ENCODE assay signal across 20 mouse cellular contexts in genomic region chr10:40368516-40368915, GRCm38 (mm10). TPM values are rescaled to one million over a fixed set of nuclear protein-coding genes. Genes with fewer than 3 reads are reported as not detected.
A peak's percentile ranks its signal among the peaks of the same experiment; 100 is the strongest.
DNase-seq lines count a peak whose midpoint lies in the region; ATAC-seq and TF ChIP-seq lines count a peak whose summit lies in the region.
"Had no signal": no experiment of that assay in that cellular context is flagged by ENCODE, and none has a peak within 500 bp of the region (broad histone marks: within the 10 kb centered on the region; RNA-seq: fewer than 3 reads in every experiment).

No protein-coding gene starts in this region.

- no peak for TF ChIP-seq CTCF in intestine, postnatal 0 days (IDR thresholded peaks at IDR 0.05; ENCODE audit: low read depth)

- H3K36me3 ChIP-seq in embryonic facial prominence, embryonic 10.5 days (replicated peaks), result no peaks in the 10 kb centered on the region
- H3K36me3 ChIP-seq in embryonic facial prominence, embryonic 14.5 days (ENCODE audit: control insufficient read depth, insufficient read depth, low read length), result no peaks in the 10 kb centered on the region
- no peaks in the 10 kb centered on the region for H3K36me3 ChIP-seq in limb, embryonic 12.5 days
- no peaks in the 10 kb centered on the region for H3K36me3 ChIP-seq in intestine, postnatal 0 days (ENCODE audit: control insufficient read depth, insufficient read depth)
- H3K36me3 ChIP-seq: forebrain, embryonic 15.5 days; heart, embryonic 15.5 days; hindbrain, embryonic 13.5 days had no signal

- no peaks in the 10 kb centered on the region for H3K27me3 ChIP-seq in embryonic facial prominence, embryonic 10.5 days (replicated peaks; ENCODE audit: low read depth, poor library complexity, severe bottlenecking)
- H3K27me3 ChIP-seq in embryonic facial prominence, embryonic 14.5 days (replicated peaks; ENCODE audit: control insufficient read depth, insufficient read depth, low read length), result no peaks in the 10 kb centered on the region
- no peaks in the 10 kb centered on the region for H3K27me3 ChIP-seq in limb, embryonic 12.5 days
- H3K27me3 ChIP-seq in intestine, postnatal 0 days (replicated peaks; ENCODE audit: control insufficient read depth, insufficient read depth, low read length), result no peaks in the 10 kb centered on the region
- H3K27me3 ChIP-seq: forebrain, embryonic 15.5 days; heart, embryonic 15.5 days; hindbrain, embryonic 13.5 days had no signal

- ATAC-seq in embryonic facial prominence, embryonic 14.5 days (ENCODE audit: low read depth), result no peak
- peak; percentile 62; the same call in 1 of the 2 replicates for ATAC-seq in limb, embryonic 12.5 days (ENCODE audit: insufficient number of reproducible peaks, insufficient read depth, low FRiP score, low TSS enrichment, low read depth)
- no peak for ATAC-seq in intestine, postnatal 0 days
- ATAC-seq: forebrain, embryonic 15.5 days; hindbrain, postnatal 0 days had no signal

- peak overlapping the region; percentile 19 for H3K27ac ChIP-seq in embryonic facial prominence, embryonic 10.5 days (replicated peaks)
- peak overlapping the region; percentile 58; the same call in 1 of the 2 replicates for H3K27ac ChIP-seq in embryonic facial prominence, embryonic 14.5 days (replicated peaks; ENCODE audit: low read depth, low read length)
- peak overlapping the region; percentile 75; the same call in 1 of the 2 replicates for H3K27ac ChIP-seq in limb, embryonic 12.5 days
- no peak overlapping the region for H3K27ac ChIP-seq in intestine, postnatal 0 days (ENCODE audit: low read depth, low read length)
- H3K27ac ChIP-seq: forebrain, embryonic 15.5 days; heart, adult 2 months; heart, embryonic 15.5 days; hindbrain, embryonic 13.5 days; hindbrain, postnatal 0 days had no signal

- no peak overlapping the region for H3K4me3 ChIP-seq in embryonic facial prominence, embryonic 10.5 days
- H3K4me3 ChIP-seq in embryonic facial prominence, embryonic 14.5 days (ENCODE audit: low read depth, low read length), result no peak overlapping the region
- H3K4me3 ChIP-seq in limb, embryonic 12.5 days (replicated peaks), result no peak overlapping the region
- no peak overlapping the region for H3K4me3 ChIP-seq in intestine, postnatal 0 days (ENCODE audit: low read depth, low read length)
- H3K4me3 ChIP-seq: erythroblast, embryonic 14.5 days; forebrain, embryonic 15.5 days; heart, adult 2 months; heart, embryonic 15.5 days; hindbrain, embryonic 13.5 days had no signal

- no peak overlapping the region for H3K4me2 ChIP-seq in embryonic facial prominence, embryonic 14.5 days (ENCODE audit: low read depth, low read length)
- no peak overlapping the region for H3K4me2 ChIP-seq in limb, embryonic 12.5 days
- no peak overlapping the region for H3K4me2 ChIP-seq in intestine, postnatal 0 days (replicated peaks; ENCODE audit: low read depth)
- H3K4me2 ChIP-seq: forebrain, embryonic 15.5 days; heart, embryonic 11.5 days; heart, embryonic 15.5 days; hindbrain, embryonic 13.5 days had no signal

- H3K4me1 ChIP-seq in embryonic facial prominence, embryonic 10.5 days, result peaks cover 29% of the 10 kb centered on the region
- H3K4me1 ChIP-seq in embryonic facial prominence, embryonic 14.5 days (ENCODE audit: control insufficient read depth, insufficient read depth, low read length), result peaks cover 21% of the 10 kb centered on the region
- peaks cover 35% of the 10 kb centered on the region for H3K4me1 ChIP-seq in limb, embryonic 12.5 days (replicated peaks)
- no peaks in the 10 kb centered on the region for H3K4me1 ChIP-seq in intestine, postnatal 0 days (replicated peaks; ENCODE audit: control insufficient read depth, insufficient read depth, low read length)

- H3K9ac ChIP-seq in embryonic facial prominence, embryonic 14.5 days (ENCODE audit: low read depth, low read length), result no peak overlapping the region
- no peak overlapping the region for H3K9ac ChIP-seq in limb, embryonic 12.5 days (replicated peaks)
- H3K9ac ChIP-seq in intestine, postnatal 0 days (ENCODE audit: low read depth, low read length), result no peak overlapping the region
- H3K9ac ChIP-seq: forebrain, embryonic 15.5 days; heart, embryonic 15.5 days; hindbrain, embryonic 13.5 days had no signal

- peak; percentile 63 for DNase-seq in 3T3-L1 (ENCODE audit: low read depth, low spot score)
- no peak for DNase-seq in embryonic facial prominence, embryonic 10.5 days (ENCODE audit: low spot score)
- no peak for DNase-seq in embryonic facial prominence, embryonic 14.5 days (ENCODE audit: low spot score)
- no peak for DNase-seq in retina, embryonic 14.5 days (ENCODE audit: low spot score)
- DNase-seq in gastrocnemius, adult 18-20 months (ENCODE audit: low spot score), result no peak
- DNase-seq: adrenal gland, adult 8-10 months; adrenal gland, postnatal 36 days; cerebellum, adult 8-10 months; cerebellum, postnatal 25 days; gastrocnemius, postnatal 14 days; heart, adult 2 months; heart, postnatal 14 days had no signal

- 52% methylated on average over 1 of the region's 1 CpGs for WGBS in embryonic facial prominence, embryonic 10.5 days
- 17% methylated on average over 1 of the region's 1 CpGs for WGBS in embryonic facial prominence, embryonic 14.5 days
- 39% methylated on average over 1 of the region's 1 CpGs for WGBS in limb, embryonic 12.5 days
- 77% methylated on average over 1 of the region's 1 CpGs for WGBS in intestine, postnatal 0 days

- no peaks in the 10 kb centered on the region for H3K9me3 ChIP-seq in embryonic facial prominence, embryonic 10.5 days
- no peaks in the 10 kb centered on the region for H3K9me3 ChIP-seq in embryonic facial prominence, embryonic 14.5 days (ENCODE audit: control insufficient read depth, low read length)
- no peaks in the 10 kb centered on the region for H3K9me3 ChIP-seq in limb, embryonic 12.5 days
- no peaks in the 10 kb centered on the region for H3K9me3 ChIP-seq in intestine, postnatal 0 days (ENCODE audit: control insufficient read depth)
- H3K9me3 ChIP-seq: forebrain, embryonic 15.5 days; heart, embryonic 15.5 days; hindbrain, embryonic 13.5 days had no signal

RNA-seq across cellular contexts. Expression of gene Cdk19, which starts 29.2 kb away (rescaled TPM):
- polyA plus RNA-seq in embryonic facial prominence, embryonic 10.5 days (2016; fragmentation: Nextera tagmentation; extraction: Ambion mirVana), result 6.0 and 7.8 TPM in 2 replicates
- 9.6 and 10.9 TPM in 2 replicates for polyA plus RNA-seq in embryonic facial prominence, embryonic 14.5 days (2014; fragmentation: Nextera tagmentation; extraction: Ambion mirVana)
- 15.7 and 16.3 TPM in 2 replicates for polyA plus RNA-seq in limb, embryonic 12.5 days (2016; fragmentation: Nextera tagmentation; extraction: Ambion mirVana)
- 10 to 100 TPM in 1 of 2 experiments, 1 to 10 TPM in 1; 5.9 to 20.5 TPM for total RNA-seq in gastrocnemius, adult 18-20 months (2021)
- polyA plus RNA-seq in intestine, postnatal 0 days (2015; fragmentation: Nextera tagmentation; extraction: Ambion mirVana), result 3.0 and 3.2 TPM in 2 replicates
